Comparison of ENCODE assay signal across 9 mouse cellular contexts in genomic region chr16:18860186-18860585, GRCm38 (mm10). TPM values are rescaled to one million over a fixed set of nuclear protein-coding genes. Genes with fewer than 3 reads are reported as not detected.
A peak's percentile ranks its signal among the peaks of the same experiment; 100 is the strongest.
DNase-seq lines count a peak whose midpoint lies in the region.
"Had no signal": no experiment of that assay in that cellular context is flagged by ENCODE, and none has a peak within 500 bp of the region (broad histone marks: within the 10 kb centered on the region; RNA-seq: fewer than 3 reads in every experiment).

No protein-coding gene starts in this region.

- peak; percentile 42 to 60 for DNase-seq in kidney, adult 8-10 months
- no peak for DNase-seq in kidney, postnatal 4 days
- peak; percentile 67 for DNase-seq in MN1 (ENCODE audit: low spot score)
- peak; percentile 28 to 30 for DNase-seq in adrenal gland, adult 18-20 months (ENCODE audit: low spot score in 2 of 2)
- peak; percentile 29 to 61 for DNase-seq in gastrocnemius, adult 8-10 months (ENCODE audit: low spot score in 2 of 2)
- DNase-seq in spleen, postnatal 14 days (ENCODE audit: low spot score in 2 of 2), result no peak
- no peak for DNase-seq in embryo, embryonic 10 days (ENCODE audit: low spot score)
- DNase-seq in layer of hippocampus, postnatal 10 days (ENCODE audit: low spot score in 2 of 2), result no peak

RNA-seq across cellular contexts. Expression of gene Mrpl40, which starts 16.5 kb away (rescaled TPM):
- 10 to 100 TPM; 50.2 to 50.4 TPM for total RNA-seq in adrenal gland, adult 18-20 months (2021)
- 10 to 100 TPM; 35.2 to 43.2 (median 39.6) TPM for total RNA-seq in gastrocnemius, adult 8-10 months (2022)
- 10 to 100 TPM; 34.9 to 39.4 TPM for total RNA-seq in layer of hippocampus, postnatal 10 days (2021)

RNA-seq across cellular contexts. Expression of gene Hira, which starts 16.7 kb away (rescaled TPM):
- 10 to 100 TPM; 29.4 to 32.3 TPM for total RNA-seq in adrenal gland, adult 18-20 months (2021)
- 10 to 100 TPM; 22.3 to 40.6 (median 27.0) TPM for total RNA-seq in gastrocnemius, adult 8-10 months (2022)
- 10 to 100 TPM; 98.0 to 99.4 TPM for total RNA-seq in layer of hippocampus, postnatal 10 days (2021)

RNA-seq across cellular contexts. Expression of gene Gm28539, which starts 23.8 kb away (rescaled TPM):
- 1 to 10 TPM; 5.3 to 7.5 TPM for total RNA-seq in adrenal gland, adult 18-20 months (2021)
- total RNA-seq in gastrocnemius, adult 8-10 months (2022), result 1 to 10 TPM in 1 of 4 experiments, under 1 TPM in 1, not detected in 2; 0.48 to 3.1 TPM
- total RNA-seq in layer of hippocampus, postnatal 10 days (2021), result 10 to 100 TPM in 1 of 2 experiments, 1 to 10 TPM in 1; 8.8 to 16.9 TPM
- total RNA-seq: ES-E14 had no signal

RNA-seq across cellular contexts. Expression of gene 2510002D24Rik, which starts 23.8 kb away (rescaled TPM):
- total RNA-seq in adrenal gland, adult 18-20 months (2021), result 10 to 100 TPM in 1 of 2 experiments, 1 to 10 TPM in 1; 9.7 to 18.5 TPM
- 10 to 100 TPM; 15.7 to 19.6 (median 17.1) TPM for total RNA-seq in gastrocnemius, adult 8-10 months (2022)
- 10 to 100 TPM; 22.2 to 24.7 TPM for total RNA-seq in layer of hippocampus, postnatal 10 days (2021)

RNA-seq across cellular contexts. Expression of gene Cdc45, which starts 48.4 kb away (rescaled TPM):
- 10 to 100 TPM in 1 of 2 experiments, 1 to 10 TPM in 1; 6.3 to 11.0 TPM for total RNA-seq in adrenal gland, adult 18-20 months (2021)
- total RNA-seq in gastrocnemius, adult 8-10 months (2022), result 1 to 10 TPM; 1.4 to 3.1 (median 1.8) TPM
- 1 to 10 TPM; 4.0 to 4.3 TPM for total RNA-seq in layer of hippocampus, postnatal 10 days (2021)

Comparison
In these comparisons a context has a peak if more than half of its experiments do, and no peak if none do; other contexts are left out.
1. DNase-seq: peak in kidney, adult 8-10 months (2 of 2), MN1 (single experiment), adrenal gland, adult 18-20 months (2 of 2) and gastrocnemius, adult 8-10 months (2 of 2); none in kidney, postnatal 4 days (0 of 2), spleen, postnatal 14 days (0 of 2), embryo, embryonic 10 days (single experiment) and layer of hippocampus, postnatal 10 days (0 of 2).